In genomic region chr5:147945000-147945666, GRCm38 (mm10) we compare ENCODE assay signal across 8 mouse cellular contexts. TPM values are rescaled to one million over a fixed set of nuclear protein-coding genes. Genes with fewer than 3 reads are reported as not detected.
DNase-seq lines count a peak whose midpoint lies in the region; ATAC-seq and TF ChIP-seq lines count a peak whose summit lies in the region.

No protein-coding gene starts in this region.

- no peaks in the 10 kb centered on the region; the same call in 1 of the 2 replicates for H3K27me3 ChIP-seq in cerebellum, adult 2 months (ENCODE audit: control insufficient read depth, insufficient read depth, low read length)
- H3K27me3 ChIP-seq in limb, embryonic 14.5 days (ENCODE audit: control insufficient read depth, insufficient read depth, low read length): no peaks in the 10 kb centered on the region

- no peak for ATAC-seq in limb, embryonic 14.5 days (ENCODE audit: low FRiP score, low read depth)

- peak; percentile 71 for TF ChIP-seq CTCF in cerebellum, adult 2 months (IDR thresholded peaks at IDR 0.05; ENCODE audit: borderline replicate concordance, insufficient read depth, low read depth, low read length)
- TF ChIP-seq CTCF in bone marrow macrophage, adult 2 months (IDR thresholded peaks at IDR 0.05; ENCODE audit: low read depth, low read length): peak; percentile 47

- H3K9ac ChIP-seq in limb, embryonic 14.5 days (ENCODE audit: low read depth, low read length, severe bottlenecking): no peak overlapping the region

- H3K4me3 ChIP-seq in cerebellum, adult 2 months (replicated peaks; ENCODE audit: insufficient read depth, low read depth, low read length): no peak overlapping the region
- no peak overlapping the region for H3K4me3 ChIP-seq in bone marrow macrophage, adult 2 months (ENCODE audit: insufficient read depth, low read length)
- H3K4me3 ChIP-seq in limb, embryonic 14.5 days (replicated peaks; ENCODE audit: low read length): no peak overlapping the region

- no peak overlapping the region for H3K27ac ChIP-seq in cerebellum, adult 2 months (ENCODE audit: insufficient read depth, low read length)
- H3K27ac ChIP-seq in bone marrow macrophage, adult 2 months (ENCODE audit: insufficient read depth, low read depth, low read length): no peak overlapping the region
- H3K27ac ChIP-seq in limb, embryonic 14.5 days (replicated peaks; ENCODE audit: low read depth, low read length): no peak overlapping the region

- DNase-seq in cerebellum, adult 2 months: peak in 1 of 2 experiments; percentile 31
- DNase-seq in cerebellum, adult 8-10 months: no peak
- DNase-seq in left cerebral cortex, postnatal 14 days (ENCODE audit: low spot score in 2 of 2): peak; percentile 22 to 42
- no peak for DNase-seq in left cerebral cortex, adult 11 months (ENCODE audit: low spot score)
- peak; percentile 25 for DNase-seq in limb, embryonic 14.5 days (ENCODE audit: low spot score)
- no peak for DNase-seq in urinary bladder, postnatal 36 days (ENCODE audit: low spot score in 2 of 2)
- no peak for DNase-seq in yolk sac, embryonic 10.5 days (ENCODE audit: low spot score)

- TF ChIP-seq POLR2A in cerebellum, adult 2 months (IDR thresholded peaks at IDR 0.05; ENCODE audit: borderline replicate concordance, insufficient read depth, low read length): no peak
- no peak for TF ChIP-seq POLR2A in bone marrow macrophage, adult 2 months (IDR thresholded peaks at IDR 0.05; ENCODE audit: borderline replicate concordance, low read depth, low read length)
- no peak for TF ChIP-seq POLR2A in limb, embryonic 14.5 days (IDR thresholded peaks at IDR 0.05; ENCODE audit: borderline replicate concordance, extremely low read depth, insufficient read depth, insufficient read length)

- 0 out of 2 replicates have a peak, but pooled peaks cover 4% of the 10 kb centered on the region for H3K9me3 ChIP-seq in limb, embryonic 14.5 days (ENCODE audit: control insufficient read depth, low read length)

- no peaks in the 10 kb centered on the region for H3K4me1 ChIP-seq in cerebellum, adult 2 months (ENCODE audit: control insufficient read depth, insufficient read depth, low read length)
- no peaks in the 10 kb centered on the region for H3K4me1 ChIP-seq in bone marrow macrophage, adult 2 months (ENCODE audit: control insufficient read depth, insufficient read depth, low read length)
- H3K4me1 ChIP-seq in limb, embryonic 14.5 days (ENCODE audit: control insufficient read depth, insufficient read depth, low read length): no peaks in the 10 kb centered on the region

- WGBS in cerebellum, adult 2 months: 30% methylated on average over 5 of the region's 5 CpGs
- 34% methylated on average over 5 of the region's 5 CpGs for WGBS in limb, embryonic 14.5 days

- H3K4me2 ChIP-seq in limb, embryonic 14.5 days (replicated peaks; ENCODE audit: low read depth, low read length, severe bottlenecking): no peak overlapping the region

- H3K36me3 ChIP-seq in limb, embryonic 14.5 days (ENCODE audit: control insufficient read depth, insufficient read depth, low read length): no peaks in the 10 kb centered on the region

- intact Hi-C loops in left cerebral cortex, postnatal 14 days (cut with DNase I): no loop called here

RNA-seq across cellular contexts. Expression of gene Mtus2, which starts 12.0 kb away (rescaled TPM):
- 33.3 TPM in 2 replicates for polyA plus RNA-seq in cerebellum, adult 2 months (2012; rRNA removed)
- 10 to 100 TPM; 37.7 to 45.7 TPM for total RNA-seq in left cerebral cortex, postnatal 14 days (2021)
- 1.7 and 2.3 TPM in 2 replicates for polyA plus RNA-seq in bone marrow macrophage, adult 2 months (2012; ENCODE audit: insufficient read depth, insufficient read length, missing spikeins)
- 3.0 and 3.2 TPM in 2 replicates for polyA plus RNA-seq in limb, embryonic 14.5 days (2012; rRNA removed)
- 5.5 and 6.8 TPM in 2 replicates for polyA plus RNA-seq in limb, embryonic 14.5 days (2014; fragmentation: Nextera tagmentation; extraction: Ambion mirVana)

RNA-seq across cellular contexts. Expression of gene Slc46a3, which starts 50.5 kb away (rescaled TPM):
- polyA plus RNA-seq in cerebellum, adult 2 months (2012; rRNA removed): 27.9 and 28.2 TPM in 2 replicates
- 1 to 10 TPM; 5.7 to 7.3 TPM for total RNA-seq in left cerebral cortex, postnatal 14 days (2021)
- 172 and 173 TPM in 2 replicates for polyA plus RNA-seq in bone marrow macrophage, adult 2 months (2012; ENCODE audit: insufficient read depth, insufficient read length, missing spikeins)
- polyA plus RNA-seq in limb, embryonic 14.5 days (2012; rRNA removed): 3.4 TPM in 2 replicates
- 2.9 and 3.0 TPM in 2 replicates for polyA plus RNA-seq in limb, embryonic 14.5 days (2014; fragmentation: Nextera tagmentation; extraction: Ambion mirVana)

Comparison
In these comparisons a context has a peak if more than half of its experiments do, and no peak if none do; other contexts are left out.
1. DNase-seq: peak in left cerebral cortex, postnatal 14 days (2 of 2) and limb, embryonic 14.5 days (single experiment); none in cerebellum, adult 8-10 months (single experiment), left cerebral cortex, adult 11 months (single experiment), urinary bladder, postnatal 36 days (0 of 2) and yolk sac, embryonic 10.5 days (single experiment).